Mouse (Mus musculus): ENCODE results near the gene Gpr87. TPM values are rescaled to one million over a fixed set of nuclear protein-coding genes. Genes with fewer than 3 reads are reported as not detected.

The Gpr87 gene
- polyA plus RNA-seq, 2 experiments from 2014 or later: not detected

- no peak for ATAC-seq
These were observed 55.9 kb downstream of the Gpr87 start for GRCm38 (mm10) chr3:59138946-59139468.

GRCm38 (mm10) chr3:59135911-59136653 lies 58.8 kb downstream of the Gpr87 start:
- no peak for ATAC-seq

GRCm38 (mm10) chr3:59133189-59133588 lies 61.7 kb downstream of the Gpr87 start:
- ATAC-seq: no peak

GRCm38 (mm10) chr3:59131966-59132365 lies 62.9 kb downstream of the Gpr87 start:
- ATAC-seq: peak; percentile 67

GRCm38 (mm10) chr3:59131081-59131480 lies 63.8 kb downstream of the Gpr87 start:
- ATAC-seq: no peak

GRCm38 (mm10) chr3:59130431-59130830 lies 64.5 kb downstream of the Gpr87 start:
- ATAC-seq: peak; percentile 19

- no peak for ATAC-seq
These were observed 65.4 kb downstream of the Gpr87 start for GRCm38 (mm10) chr3:59129547-59129946.

Other genes starting within 250 kb of the Gpr87 start
- gene Med12l, start 189.3 kb downstream of the Gpr87 start, polyA plus RNA-seq (2017; shearing (Covaris generic)): under 1 TPM; 0.11 to 0.53 TPM
- 10 to 100 TPM; 58.4 to 74.6 TPM for gene Gpr171, start 93.3 kb downstream of the Gpr87 start, polyA plus RNA-seq (2017; shearing (Covaris generic))
- 1 to 10 TPM; 5.0 to 5.1 TPM for gene P2ry14, start 41.5 kb downstream of the Gpr87 start, polyA plus RNA-seq (2017; shearing (Covaris generic))
- gene P2ry13, start 15.8 kb upstream of the Gpr87 start, polyA plus RNA-seq (2017; shearing (Covaris generic)): under 1 TPM; 0.18 to 0.44 TPM
- gene P2ry12, start 67.8 kb upstream of the Gpr87 start, polyA plus RNA-seq (2017; shearing (Covaris generic)): under 1 TPM in 1 of 2 experiments, not detected in 1; 0.79 TPM
- gene Igsf10, start 149.3 kb upstream of the Gpr87 start, polyA plus RNA-seq (2017; shearing (Covaris generic)): not detected